8 mouse cellular contexts compared by ENCODE assay signal in genomic region chr9:56638226-56638905, GRCm38 (mm10).
DNase-seq lines count a peak whose midpoint lies in the region.

No protein-coding gene starts in this region.

- intact Hi-C loops in heart, postnatal 10 days (cut with DNase I), result loop anchor here (5.0 to 10.0 kb wide), 4 partner anchors 134 to 426 kb away; no protein-coding TSS in a partner anchor

- DNase-seq in heart, postnatal 10 days, result peak; percentile 30 to 40
- no peak for DNase-seq in heart, adult 9 months (ENCODE audit: low spot score in 2 of 2)
- peak; percentile 35 for DNase-seq in 416B (ENCODE audit: low read depth)
- DNase-seq in adipocyte (ENCODE audit: low spot score), result peak; percentile 8
- peak; percentile 24 for DNase-seq in lung, postnatal 14 days
- DNase-seq in urinary bladder, postnatal 10 days (ENCODE audit: low spot score), result no peak
- DNase-seq in T-cell, adult 2 months (ENCODE audit: low spot score), result no peak
- DNase-seq in spleen, adult 12 weeks (ENCODE audit: low spot score), result no peak

Comparison
In these comparisons a context has a peak if more than half of its experiments do, and no peak if none do; other contexts are left out.
1. DNase-seq: peak in heart, postnatal 10 days (2 of 2), 416B (single experiment), adipocyte (single experiment) and lung, postnatal 14 days (single experiment); none in heart, adult 9 months (0 of 2), urinary bladder, postnatal 10 days (single experiment), T-cell, adult 2 months (single experiment) and spleen, adult 12 weeks (single experiment).